27 mouse cellular contexts compared by ENCODE assay signal in genomic region chr10:110570465-110570864, GRCm38 (mm10).
DNase-seq lines count a peak whose midpoint lies in the region; ATAC-seq and TF ChIP-seq lines count a peak whose summit lies in the region.
"Had no signal": no experiment of that assay in that cellular context is flagged by ENCODE, and none has a peak within 500 bp of the region (broad histone marks: within the 10 kb centered on the region; RNA-seq: fewer than 3 reads in every experiment).

No protein-coding gene starts in this region.

- no peak for DNase-seq in frontal cortex, postnatal 25 days (ENCODE audit: low spot score in 2 of 2)
- DNase-seq in left cerebral cortex, adult 11 months (ENCODE audit: low spot score), result peak; percentile 30
- no peak for DNase-seq in left cerebral cortex, postnatal 36 days (ENCODE audit: low spot score in 2 of 2)
- DNase-seq in brain, adult 2 months (ENCODE audit: low read depth, low spot score), result peak; percentile 80
- no peak for DNase-seq in left cerebral cortex, adult 2 months (ENCODE audit: extremely low spot score in 1 of 2, low spot score in 2 of 2)
- no peak for DNase-seq in spleen, postnatal 10 days (ENCODE audit: low spot score in 2 of 2)
- DNase-seq: adrenal gland, postnatal 10 days; adrenal gland, postnatal 36 days; B cell, adult 2 months; cerebellum, adult 11-12 months; cerebellum, adult 8-10 months; cerebellum, postnatal 10 days; gastrocnemius, postnatal 10 days; gastrocnemius, postnatal 36 days; heart, adult 2 months; heart, postnatal 10 days; heart, postnatal 36 days had no signal

- H3K4me3 ChIP-seq in left cerebral cortex, adult 2 months, result no peak overlapping the region
- H3K4me3 ChIP-seq: forebrain, embryonic 10.5 days; heart, adult 2 months; heart, embryonic 15.5 days; hindbrain, embryonic 10.5 days; hindbrain, embryonic 13.5 days; intestine, embryonic 15.5 days had no signal

- intact Hi-C loops in left cerebral cortex, postnatal 36 days (cut with DNase I), result no loop called here
- intact Hi-C loops in left cerebral cortex, adult 2 months (cut with DNase I), result loop anchor here (1.0 kb wide), 1 partner anchor 130 kb away; no protein-coding TSS in a partner anchor

- H3K27ac ChIP-seq in left cerebral cortex, adult 2 months, result peak overlapping the region; percentile 42; the same call in 1 of the 2 replicates
- H3K27ac ChIP-seq: forebrain, embryonic 10.5 days; heart, adult 2 months; hindbrain, embryonic 10.5 days; hindbrain, embryonic 13.5 days; intestine, embryonic 15.5 days had no signal

- peak; percentile 84 for ATAC-seq in frontal cortex, adult (ENCODE audit: low TSS enrichment)
- ATAC-seq in monocyte, adult 5-6 weeks (replicated peaks; ENCODE audit: insufficient number of reproducible peaks, low FRiP score, low TSS enrichment, poor library complexity, severe bottlenecking), result no peak
- ATAC-seq: forebrain, embryonic 14.5 days; hindbrain, embryonic 16.5 days; intestine, embryonic 15.5 days; Patski had no signal

- no peak for TF ChIP-seq CTCF in left cerebral cortex, adult 2 months (IDR thresholded peaks at IDR 0.05)

Comparison
In these comparisons a context has a peak if more than half of its experiments do, and no peak if none do; other contexts are left out.
1. DNase-seq: peak in left cerebral cortex, adult 11 months (single experiment) and brain, adult 2 months (single experiment); none in frontal cortex, postnatal 25 days (0 of 2), left cerebral cortex, postnatal 36 days (0 of 2), left cerebral cortex, adult 2 months (0 of 2) and spleen, postnatal 10 days (0 of 2).